Mouse (Mus musculus) small intestine, adult 2 months (tissue): ENCODE measurements around the gene Ascl3.

Source experiments
- CTCF ChIP-seq: fragments of 200-500 bp; IDR thresholded peaks from 2 replicates; pipeline ENCODE4 v1.5.1; 2012; ENCODE audit warnings: low read depth, mild to moderate bottlenecking, control low read depth, inconsistent platforms, low read length, moderate library complexity, mixed read lengths; ENCODE audit not compliant: insufficient replicate concordance, insufficient read length; ENCODE audit errors: extremely low read depth
- POLR2A ChIP-seq: fragments of 200-500 bp; IDR thresholded peaks from 2 replicates; pipeline ENCODE4 v1.6.1; 2012; ENCODE audit warnings: low read depth, mild to moderate bottlenecking, control low read depth, inconsistent platforms, low read length, moderate library complexity

DNA sequence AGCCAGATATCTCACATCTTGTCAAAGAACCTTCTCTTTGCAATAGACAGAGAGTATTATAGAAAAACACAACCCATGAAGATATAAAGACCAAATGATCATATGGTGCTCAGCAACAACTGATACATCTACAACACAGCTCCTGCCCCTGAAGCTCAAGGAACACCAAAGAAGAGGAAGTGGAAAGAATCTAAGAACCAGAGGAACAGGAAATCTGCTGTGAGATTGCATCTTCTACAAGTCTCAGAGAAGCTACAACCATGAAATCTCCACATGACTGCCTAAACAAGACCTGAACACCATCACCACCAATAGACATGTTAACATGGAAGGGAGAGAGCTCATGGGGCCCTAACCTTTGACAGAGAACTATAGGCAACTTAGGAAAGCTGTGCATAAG, 40.7 kb upstream of the Ascl3 start:
- no peak for TF ChIP-seq POLR2A
- TF ChIP-seq CTCF = no peak
